Mouse (Mus musculus) left cerebral cortex, adult 18-20 months (tissue): ENCODE results near the gene Slc22a29. TPM values are rescaled to one million over a fixed set of nuclear protein-coding genes. Genes with fewer than 3 reads are reported as not detected.
"Not testable (repeated sequence)": the region's sequence is repeated elsewhere in the genome, so short reads cannot be mapped to it uniquely, and the experiment has no call there.

Source experiments
- DNase-seq, 2 experiments: peaks; one replicate each; pipeline ENCODE4 v3.0.0; 2021 to 2022; ENCODE audit warnings: low spot score in 2 of 2, mixed read lengths in 1 of 2
- long read RNA-seq, 2 experiments: library from polyadenylated mRNA; stranded (forward); transcript quantifications; one replicate each; pipeline ENCODE4 v2.0.0; 2021
- total RNA-seq, 2 experiments: library from RNA; stranded (reverse); gene quantifications; 2 replicates each; pipeline ENCODE4 v1.2.3; 2021

Gene Slc22a29
- under 1 TPM in 1 of 2 experiments, not detected in 1; 0.45 TPM for total RNA-seq
- long read RNA-seq, experiment 1: 0 reads
- long read RNA-seq, experiment 2: 0 reads

GRCm38 (mm10) chr19:8218800-8219199, at the start of gene Slc22a29:
TSS of gene Slc22a29 (minus strand) at chr19:8218900.
- no peak for DNase-seq

GRCm38 (mm10) chr19:8265324-8265723, 46.6 kb upstream of the Slc22a29 start:
- no peak for DNase-seq

GRCm38 (mm10) chr19:8252705-8253037, 34.0 kb upstream of the Slc22a29 start:
- DNase-seq: peak in 1 of 2 experiments; percentile 6

- peak; percentile 4 to 19 for DNase-seq
Measured at GRCm38 (mm10) chr19:8251896-8252704, 33.4 kb upstream of the Slc22a29 start.

- no peak for DNase-seq
Measured at GRCm38 (mm10) chr19:8228916-8229315, 10.2 kb upstream of the Slc22a29 start.

- no peak for DNase-seq
Measured at GRCm38 (mm10) chr19:8148787-8149523, 69.7 kb downstream of the Slc22a29 start.

GRCm38 (mm10) chr19:8142716-8143115, 76.0 kb downstream of the Slc22a29 start:
- DNase-seq: not testable (repeated sequence)

- not testable (repeated sequence) for DNase-seq
Measured at GRCm38 (mm10) chr19:8134127-8134841, 84.4 kb downstream of the Slc22a29 start.

- not testable (repeated sequence) for DNase-seq
Measured at GRCm38 (mm10) chr19:8131881-8132280, 86.8 kb downstream of the Slc22a29 start, which contains the start of gene Slc22a28. TSS of gene Slc22a28 (minus strand) at chr19:8131982.

Other genes with a start within 250 kb of the Slc22a29 start
- gene Slc22a28, start 86.9 kb downstream of the Slc22a29 start, total RNA-seq: not detected
- gene Slc22a30, start 186.2 kb upstream of the Slc22a29 start, total RNA-seq: not detected